Mouse (Mus musculus) mature B cell (primary cell): ENCODE results near the gene Wwc1.

ENCODE experiments used
- in situ Hi-C: fragments of 300-500 bp; cut with MboI; formaldehyde crosslinking; loops from 2 replicates; pipeline ENCODE4 v1.14.3; 2019

Wwc1 gene

GRCm38 (mm10) chr11:35877651-35878558, 102.4 kb downstream of the Wwc1 start:
- in situ Hi-C loops: no loop called here

- in situ Hi-C loops: no loop called here
Observed at GRCm38 (mm10) chr11:35873624-35874244, 106.6 kb downstream of the Wwc1 start.

GRCm38 (mm10) chr11:35870961-35871360, 109.4 kb downstream of the Wwc1 start:
- in situ Hi-C loops: no loop called here

- in situ Hi-C loops: no loop called here
Observed at GRCm38 (mm10) chr11:35866140-35866539, 114.2 kb downstream of the Wwc1 start.

GRCm38 (mm10) chr11:35864981-35865604, 115.2 kb downstream of the Wwc1 start:
- in situ Hi-C loops: no loop called here

GRCm38 (mm10) chr11:35863653-35864052, 116.7 kb downstream of the Wwc1 start:
- in situ Hi-C loops: no loop called here

- in situ Hi-C loops: no loop called here
Observed at GRCm38 (mm10) chr11:35857395-35858067, 122.8 kb downstream of the Wwc1 start.

GRCm38 (mm10) chr11:35856359-35857040, 123.8 kb downstream of the Wwc1 start:
- in situ Hi-C loops: no loop called here

GRCm38 (mm10) chr11:35855567-35855966, 124.8 kb downstream of the Wwc1 start:
- in situ Hi-C loops: no loop called here

GRCm38 (mm10) chr11:35854941-35855340, 125.4 kb downstream of the Wwc1 start:
- in situ Hi-C loops: no loop called here

- in situ Hi-C loops: no loop called here
Observed at GRCm38 (mm10) chr11:35853651-35854050, 126.7 kb downstream of the Wwc1 start.

GRCm38 (mm10) chr11:35852731-35853130, 127.6 kb downstream of the Wwc1 start:
- in situ Hi-C loops: no loop called here

GRCm38 (mm10) chr11:35844299-35844698, 136.0 kb downstream of the Wwc1 start:
- in situ Hi-C loops: loop anchor here (25.0 kb wide), 1 partner anchor 1007 kb away; the partner anchor contains the start of gene Spdl1

GRCm38 (mm10) chr11:35842560-35842959, 137.8 kb downstream of the Wwc1 start:
- in situ Hi-C loops: loop anchor here (25.0 kb wide), 1 partner anchor 1005 kb away; the partner anchor contains the start of gene Spdl1

GRCm38 (mm10) chr11:35841738-35842325, 138.5 kb downstream of the Wwc1 start:
- in situ Hi-C loops: loop anchor here (25.0 kb wide), 1 partner anchor 1005 kb away; the partner anchor contains the start of gene Spdl1

- in situ Hi-C loops: loop anchor here (25.0 kb wide), 1 partner anchor 1004 kb away; the partner anchor contains the start of gene Spdl1
Observed at GRCm38 (mm10) chr11:35840806-35841205, 139.5 kb downstream of the Wwc1 start.

- in situ Hi-C loops: loop anchor here (25.0 kb wide), 1 partner anchor 1003 kb away; the partner anchor contains the start of gene Spdl1
Observed at GRCm38 (mm10) chr11:35840282-35840681, 140.0 kb downstream of the Wwc1 start.

- in situ Hi-C loops: loop anchor here (25.0 kb wide), 1 partner anchor 1001 kb away; the partner anchor contains the start of gene Spdl1
Observed at GRCm38 (mm10) chr11:35838345-35839338, 141.7 kb downstream of the Wwc1 start.
